Mouse (Mus musculus) MEL (cell line): ENCODE measurements around the gene Foxi3. TPM values are rescaled to one million over a fixed set of nuclear protein-coding genes. Genes with fewer than 3 reads are reported as not detected.

Experiments used
- DNase-seq: peaks from one replicate; pipeline ENCODE4 v3.0.0; 2011; ENCODE audit warnings: low read depth, low spot score
- H3K27ac ChIP-seq: 2 replicates; pipeline ENCODE4 v1.5.1; 2012; ENCODE audit warnings: low read depth, mild to moderate bottlenecking, control low read depth, low read length, moderate library complexity; ENCODE audit not compliant: control insufficient read depth
- H3K27me3 ChIP-seq, 2 experiments: fragments of 150-350 bp in 1 of 2; sonication (generic) in 1 of 2; 2 replicates each; pipeline ENCODE4 v1.6.1; 2012; ENCODE audit warnings: low read length in 2 of 2, mild to moderate bottlenecking in 2 of 2, improper control_type of control experiment in 1 of 2, moderate library complexity in 1 of 2; ENCODE audit not compliant: insufficient read depth in 2 of 2, control insufficient read depth in 1 of 2
- H3K36me3 ChIP-seq, 2 experiments: 2 replicates each; pipeline ENCODE4 v1.6.1; 2012 to 2014; ENCODE audit warnings: low read length in 2 of 2, improper control_type of control experiment in 1 of 2, inconsistent platforms in 1 of 2, mild to moderate bottlenecking in 1 of 2; ENCODE audit not compliant: insufficient read depth in 2 of 2, control insufficient read depth in 1 of 2
- H3K4me1 ChIP-seq, 2 experiments: fragments of 150-350 bp in 1 of 2; sonication (generic) in 1 of 2; 2 replicates each; pipeline ENCODE4 v1.6.1; 2012; ENCODE audit warnings: low read length in 2 of 2, improper control_type of control experiment in 1 of 2, mild to moderate bottlenecking in 1 of 2; ENCODE audit not compliant: insufficient read depth in 2 of 2, control insufficient read depth in 1 of 2
- H3K4me3 ChIP-seq, 2 experiments: fragments of 150-350 bp in 1 of 2; sonication (generic) in 1 of 2; 2 replicates each; pipeline ENCODE4 v1.5.1; 2012; ENCODE audit warnings: low read depth in 2 of 2, low read length in 2 of 2, mild to moderate bottlenecking in 2 of 2, moderate library complexity in 2 of 2, control low read depth in 1 of 2, improper control_type of control experiment in 1 of 2; ENCODE audit not compliant: control insufficient read depth in 1 of 2, insufficient read depth in 1 of 2
- H3K79me2 ChIP-seq: 2 replicates; pipeline ENCODE4 v1.6.1; 2012; ENCODE audit warnings: mild to moderate bottlenecking, low read length, moderate library complexity; ENCODE audit not compliant: control insufficient read depth, poor library complexity, insufficient read depth
- H3K9ac ChIP-seq: 2 replicates; pipeline ENCODE4 v1.6.1; 2012; ENCODE audit warnings: low read depth, mild to moderate bottlenecking, control low read depth, low read length, moderate library complexity; ENCODE audit not compliant: control insufficient read depth, poor library complexity, severe bottlenecking
- H3K9me3 ChIP-seq: fragments of 150-350 bp; sonication (generic); replicated peaks from 2 replicates; pipeline ENCODE4 v1.6.1; 2012; ENCODE audit warnings: mild to moderate bottlenecking, low read length, improper control_type of control experiment, moderate library complexity; ENCODE audit not compliant: insufficient read depth
- CTCF ChIP-seq, 3 experiments: IDR thresholded peaks in 2 of 3; conservative IDR thresholded peaks in 1 of 3; 2 replicates each; pipeline ENCODE4 v1.5.1; 2011 to 2012; ENCODE audit warnings: low read length in 3 of 3, low read depth in 2 of 3, mild to moderate bottlenecking in 2 of 3, improper control_type of control experiment in 1 of 3, inconsistent platforms in 1 of 3, mixed read lengths in 1 of 3, moderate library complexity in 1 of 3; ENCODE audit not compliant: control insufficient read depth in 1 of 3, insufficient read depth in 1 of 3, poor library complexity in 1 of 3, severe bottlenecking in 1 of 3
- EP300 ChIP-seq, 2 experiments: IDR thresholded peaks; 2 replicates each; pipeline ENCODE4 v1.6.1; 2011; ENCODE audit warnings: improper control_type of control experiment in 2 of 2, low read length in 2 of 2, low read depth in 1 of 2, mild to moderate bottlenecking in 1 of 2
- MAFK ChIP-seq: IDR thresholded peaks from 2 replicates; pipeline ENCODE4 v1.6.1; 2011; ENCODE audit warnings: low read depth, mild to moderate bottlenecking, low read length, improper control_type of control experiment, borderline replicate concordance
- MAX ChIP-seq: IDR thresholded peaks from 2 replicates; pipeline ENCODE4 v1.6.1; 2011; ENCODE audit warnings: low read length, improper control_type of control experiment
- MYB ChIP-seq: IDR thresholded peaks from 2 replicates; pipeline ENCODE4 v1.6.1; 2011; ENCODE audit warnings: mild to moderate bottlenecking, low read depth, low read length, improper control_type of control experiment
- MYC ChIP-seq: IDR thresholded peaks from 2 replicates; pipeline ENCODE4 v1.6.1; 2011; ENCODE audit warnings: low read depth, mild to moderate bottlenecking, low read length, improper control_type of control experiment, moderate library complexity
- NELFE ChIP-seq: IDR thresholded peaks from 2 replicates; pipeline ENCODE4 v1.6.1; 2011; ENCODE audit warnings: low read depth, low read length, improper control_type of control experiment
- NRF1 ChIP-seq: IDR thresholded peaks from 2 replicates; pipeline ENCODE4 v1.6.1; 2014; ENCODE audit warnings: low read depth, mild to moderate bottlenecking, inconsistent platforms, low read length, improper control_type of control experiment, moderate library complexity; ENCODE audit not compliant: poor library complexity, insufficient read depth, severe bottlenecking
- POLR2AphosphoS5 ChIP-seq: IDR thresholded peaks from 2 replicates; pipeline ENCODE4 v1.6.1; 2012; ENCODE audit warnings: low read depth, borderline replicate concordance, mild to moderate bottlenecking, inconsistent platforms, low read length, moderate library complexity, mixed read lengths
- TAL1 ChIP-seq: IDR thresholded peaks from 2 replicates; pipeline ENCODE4 v1.6.1; 2012; ENCODE audit warnings: mild to moderate bottlenecking, inconsistent platforms, low read length, moderate library complexity, mixed read lengths
- TBP ChIP-seq: IDR thresholded peaks from 2 replicates; pipeline ENCODE4 v1.8.0; 2011; ENCODE audit warnings: low read depth, low read length, improper control_type of control experiment
- UBTF ChIP-seq: IDR thresholded peaks from 2 replicates; pipeline ENCODE4 v1.6.1; 2012; ENCODE audit warnings: low read depth, mild to moderate bottlenecking, inconsistent platforms, low read length, improper control_type of control experiment, moderate library complexity, borderline replicate concordance; ENCODE audit not compliant: insufficient read depth
- USF2 ChIP-seq, 2 experiments: IDR thresholded peaks; 2 replicates each; pipeline ENCODE4 v1.6.1; 2011 to 2012; ENCODE audit warnings: improper control_type of control experiment in 2 of 2, low read length in 2 of 2, borderline replicate concordance in 1 of 2, inconsistent platforms in 1 of 2, low read depth in 1 of 2, mild to moderate bottlenecking in 1 of 2; ENCODE audit not compliant: insufficient read depth in 1 of 2
- ZKSCAN1 ChIP-seq: IDR thresholded peaks from 2 replicates; pipeline ENCODE4 v1.6.1; 2012; ENCODE audit warnings: low read depth, mild to moderate bottlenecking, inconsistent platforms, low read length, improper control_type of control experiment, moderate library complexity
- ZMIZ1 ChIP-seq: IDR thresholded peaks from 2 replicates; pipeline ENCODE4 v1.6.1; 2012; ENCODE audit warnings: low read depth, mild to moderate bottlenecking, inconsistent platforms, low read length, improper control_type of control experiment, moderate library complexity
- ZNF384 ChIP-seq: IDR thresholded peaks from 2 replicates; pipeline ENCODE4 v1.6.1; 2012; ENCODE audit warnings: low read depth, mild to moderate bottlenecking, inconsistent platforms, low read length, improper control_type of control experiment
- polyA plus RNA-seq, 2 experiments: library from polyadenylated mRNA; stranded (reverse) in 1 of 2; unstranded in 1 of 2; fragments of >175 nt in 1 of 2; fragments of >200 nt in 1 of 2; gene quantifications; 2 replicates each; pipeline versions ENCODE4 v1.2.1 to v1.2.4; 2012; ENCODE audit warnings: low replicate concordance in 2 of 2, low read depth in 1 of 2; ENCODE audit not compliant: insufficient read length in 2 of 2, insufficient read depth in 1 of 2, missing spikeins in 1 of 2
- total RNA-seq: library from RNA; depleted of rRNA; stranded (reverse); fragments of 300-350 nt; gene quantifications from 2 replicates; pipeline ENCODE4 v1.2.3, GENCODE M21; 2012

Gene Foxi3
- total and polyA plus RNA-seq, 3 experiments, result not detected

GRCm38 (mm10) chr6:70956936-70957335 is 605 bp downstream of the Foxi3 start:
- TF ChIP-seq MYB (no peak), ZMIZ1 (no peak), NRF1 (no peak), TBP (no peak), UBTF (no peak), MAX (no peak), USF2 (IDR thresholded peaks at IDR 0.05; ENCODE audit: borderline replicate concordance in 1 of 2, insufficient read depth in 1 of 2, low read depth in 1 of 2, low read length in 2 of 2) (no peak), TAL1 (no peak), ZKSCAN1 (no peak)
- no peak overlapping the region for H3K27ac ChIP-seq
- DNase-seq, result no peak
- H3K4me1 ChIP-seq, result no peaks in the 10 kb centered on the region
- no peaks in the 10 kb centered on the region for H3K9me3 ChIP-seq
- H3K9ac ChIP-seq, result no peak overlapping the region
- H3K79me2 ChIP-seq, result no peaks in the 10 kb centered on the region
- no peak overlapping the region for H3K4me3 ChIP-seq
- H3K36me3 ChIP-seq, result no peaks in the 10 kb centered on the region
- peaks cover 0 to 6% of the 10 kb centered on the region in 2 experiments; a peak in 2 of 4 replicates for H3K27me3 ChIP-seq

- no peak overlapping the region for H3K27ac ChIP-seq
- H3K36me3 ChIP-seq, result no peaks in the 10 kb centered on the region
- TF ChIP-seq MAFK (no peak), MYC (no peak), ZNF384 (no peak), NELFE (no peak), UBTF (no peak), TAL1 (no peak), EP300 (IDR thresholded peaks at IDR 0.05; ENCODE audit: low read depth in 1 of 2, low read length in 2 of 2) (no peak), POLR2AphosphoS5 (no peak), CTCF (IDR thresholded peaks at IDR 0.05 in 2 of 3, conservative IDR thresholded peaks at IDR 0.05 in 1 of 3; ENCODE audit: control insufficient read depth in 1 of 3, insufficient read depth in 1 of 3, low read depth in 2 of 3, low read length in 3 of 3, poor library complexity in 1 of 3, severe bottlenecking in 1 of 3) (no peak)
- no peaks in the 10 kb centered on the region for H3K9me3 ChIP-seq
- no peak overlapping the region for H3K4me3 ChIP-seq
- H3K27me3 ChIP-seq, result peaks cover 0 to 6% of the 10 kb centered on the region in 2 experiments; a peak in 2 of 4 replicates
- H3K4me1 ChIP-seq, result no peaks in the 10 kb centered on the region
- H3K79me2 ChIP-seq, result no peaks in the 10 kb centered on the region
- DNase-seq, result no peak
- H3K9ac ChIP-seq, result no peak overlapping the region
These were observed 1.1 kb downstream of the Foxi3 start for GRCm38 (mm10) chr6:70957341-70957940.
